In genomic region chr15:61812671-61813070, GRCm38 (mm10) we compare ENCODE assay signal across 14 mouse cellular contexts.
DNase-seq lines count a peak whose midpoint lies in the region.
"Had no signal": no experiment of that assay in that cellular context is flagged by ENCODE, and none has a peak within 500 bp of the region (broad histone marks: within the 10 kb centered on the region; RNA-seq: fewer than 3 reads in every experiment).

No protein-coding gene starts in this region.

- peak; percentile 52 to 68 for DNase-seq in adrenal gland, adult (ENCODE audit: inconsistent age in 2 of 2, low spot score in 1 of 2)
- DNase-seq in adrenal gland, postnatal 25 days: no peak
- DNase-seq in adrenal gland, adult 8-10 months: peak; percentile 5
- DNase-seq in adrenal gland, adult 18-20 months (ENCODE audit: low spot score in 2 of 2): no peak
- DNase-seq in adrenal gland, postnatal 10 days: peak; percentile 29
- peak; percentile 71 for DNase-seq in fat pad, adult 2 months (ENCODE audit: extremely low read depth, low read depth, low spot score)
- no peak for DNase-seq in left cerebral cortex, postnatal 36 days (ENCODE audit: low spot score in 2 of 2)
- DNase-seq in left cerebral cortex, postnatal 25 days (ENCODE audit: low spot score in 2 of 2): no peak
- DNase-seq: B cell, adult 2 months; cerebellum, adult 11-12 months; cerebellum, adult 2 months; cerebellum, adult 9-10 months; cerebellum, postnatal 10 days; cerebellum, postnatal 25 days had no signal

- intact Hi-C loops in left cerebral cortex, postnatal 36 days (cut with DNase I): no loop called here
- intact Hi-C loops in left cerebral cortex, postnatal 25 days (cut with DNase I): no loop called here

Comparison
In these comparisons a context has a peak if more than half of its experiments do, and no peak if none do; other contexts are left out.
1. DNase-seq: peak in adrenal gland, adult (2 of 2), adrenal gland, adult 8-10 months (single experiment), adrenal gland, postnatal 10 days (single experiment) and fat pad, adult 2 months (single experiment); none in adrenal gland, postnatal 25 days (single experiment), adrenal gland, adult 18-20 months (0 of 2), left cerebral cortex, postnatal 36 days (0 of 2) and left cerebral cortex, postnatal 25 days (0 of 2).